Mouse (Mus musculus): ENCODE results near the gene Itga6. TPM values are rescaled to one million over a fixed set of nuclear protein-coding genes. Genes with fewer than 3 reads are reported as not detected.
"Not testable (repeated sequence)": the region's sequence is repeated elsewhere in the genome, so short reads cannot be mapped to it uniquely, and the experiment has no call there.

Gene Itga6
- total and polyA plus RNA-seq, 3 experiments, result 1.0 to 2.7 TPM; not detected in 1

- H3K36me3 ChIP-seq (ENCODE audit: control insufficient read depth in 1 of 2, insufficient read depth in 2 of 2, low read length in 2 of 2), result no peaks in the 10 kb centered on the region
- no peak overlapping the region for H3K27ac ChIP-seq (ENCODE audit: control insufficient read depth, low read depth, low read length)
- DNase-seq (ENCODE audit: low read depth, low spot score), result no peak
- H3K9ac ChIP-seq (ENCODE audit: control insufficient read depth, low read depth, low read length, poor library complexity, severe bottlenecking), result no peak overlapping the region
- no peak overlapping the region for H3K4me3 ChIP-seq (ENCODE audit: control insufficient read depth in 1 of 2, insufficient read depth in 1 of 2, low read depth in 2 of 2, low read length in 2 of 2)
- no peaks in the 10 kb centered on the region for H3K4me1 ChIP-seq (ENCODE audit: control insufficient read depth in 1 of 2, insufficient read depth in 2 of 2, low read length in 2 of 2)
- H3K79me2 ChIP-seq (ENCODE audit: control insufficient read depth, insufficient read depth, low read length, poor library complexity), result no peaks in the 10 kb centered on the region
- peaks cover 0 to 2% of the 10 kb centered on the region in 2 experiments; a peak in 2 of 4 replicates for H3K27me3 ChIP-seq (ENCODE audit: control insufficient read depth in 1 of 2, insufficient read depth in 2 of 2, low read length in 2 of 2)
- no peaks in the 10 kb centered on the region for H3K9me3 ChIP-seq (replicated peaks; ENCODE audit: insufficient read depth, low read length)
- TF ChIP-seq ZNF384 (IDR thresholded peaks at IDR 0.05; ENCODE audit: low read depth, low read length), result no peak
- no peak for TF ChIP-seq ZKSCAN1 (IDR thresholded peaks at IDR 0.05; ENCODE audit: low read depth, low read length)
- no peak for TF ChIP-seq RCOR1 (IDR thresholded peaks at IDR 0.05; ENCODE audit: low read depth, low read length)
- no peak for TF ChIP-seq CHD2 (IDR thresholded peaks at IDR 0.05; ENCODE audit: low read length)
- TF ChIP-seq TBP (IDR thresholded peaks at IDR 0.05; ENCODE audit: low read depth, low read length), result no peak
- no peak for TF ChIP-seq KAT2A (conservative IDR thresholded peaks at IDR 0.05; ENCODE audit: low read depth, low read length)
- TF ChIP-seq UBTF (IDR thresholded peaks at IDR 0.05; ENCODE audit: borderline replicate concordance, insufficient read depth, low read depth, low read length), result no peak
- TF ChIP-seq ELF1 (IDR thresholded peaks at IDR 0.05; ENCODE audit: low read depth, low read length), result no peak
- no peak for TF ChIP-seq POLR2AphosphoS5 (IDR thresholded peaks at IDR 0.05; ENCODE audit: borderline replicate concordance, low read depth, low read length)
- TF ChIP-seq MAX (IDR thresholded peaks at IDR 0.05; ENCODE audit: low read length), result no peak
- TF ChIP-seq POLR2AphosphoS2 (IDR thresholded peaks at IDR 0.05; ENCODE audit: low read length), result no peak
- no peak for TF ChIP-seq MYB (IDR thresholded peaks at IDR 0.05; ENCODE audit: low read depth, low read length)
- no peak for TF ChIP-seq MAZ (IDR thresholded peaks at IDR 0.05; ENCODE audit: low read depth, low read length)
- TF ChIP-seq NELFE (IDR thresholded peaks at IDR 0.05; ENCODE audit: low read depth, low read length), result no peak
- no peak for TF ChIP-seq TAL1 (IDR thresholded peaks at IDR 0.05; ENCODE audit: low read length)
Measured at GRCm38 (mm10) chr2:71719005-71719386, 26.4 kb upstream of the Itga6 start.

GRCm38 (mm10) chr2:71719387-71720034 is 25.9 kb upstream of the Itga6 start:
- no peak overlapping the region for H3K9ac ChIP-seq (ENCODE audit: control insufficient read depth, low read depth, low read length, poor library complexity, severe bottlenecking)
- no peaks in the 10 kb centered on the region for H3K4me1 ChIP-seq (ENCODE audit: control insufficient read depth in 1 of 2, insufficient read depth in 2 of 2, low read length in 2 of 2)
- no peaks in the 10 kb centered on the region for H3K9me3 ChIP-seq (replicated peaks; ENCODE audit: insufficient read depth, low read length)
- DNase-seq (ENCODE audit: low read depth, low spot score), result no peak
- H3K79me2 ChIP-seq (ENCODE audit: control insufficient read depth, insufficient read depth, low read length, poor library complexity), result no peaks in the 10 kb centered on the region
- TF ChIP-seq JUND (IDR thresholded peaks at IDR 0.05; ENCODE audit: low read depth, low read length), result no peak
- no peak for TF ChIP-seq EP300 (IDR thresholded peaks at IDR 0.05; ENCODE audit: low read depth in 1 of 2, low read length in 2 of 2)
- TF ChIP-seq ZMIZ1 (IDR thresholded peaks at IDR 0.05; ENCODE audit: low read depth, low read length), result no peak
- TF ChIP-seq MAFK (IDR thresholded peaks at IDR 0.05; ENCODE audit: borderline replicate concordance, low read depth, low read length), result no peak
- TF ChIP-seq TAL1 (IDR thresholded peaks at IDR 0.05; ENCODE audit: low read length), result no peak
- no peak for TF ChIP-seq CHD1 (IDR thresholded peaks at IDR 0.05; ENCODE audit: low read depth, low read length)
- TF ChIP-seq MEF2A (IDR thresholded peaks at IDR 0.05; ENCODE audit: extremely low read depth, insufficient replicate concordance, low read depth, low read length, poor library complexity, severe bottlenecking), result no peak
- TF ChIP-seq NRF1 (IDR thresholded peaks at IDR 0.05; ENCODE audit: insufficient read depth, low read depth, low read length, poor library complexity, severe bottlenecking), result no peak
- TF ChIP-seq MAX (IDR thresholded peaks at IDR 0.05; ENCODE audit: low read length), result no peak
- peaks cover 0 to 2% of the 10 kb centered on the region in 2 experiments; a peak in 2 of 4 replicates for H3K27me3 ChIP-seq (ENCODE audit: control insufficient read depth in 1 of 2, insufficient read depth in 2 of 2, low read length in 2 of 2)
- H3K4me3 ChIP-seq (ENCODE audit: control insufficient read depth in 1 of 2, insufficient read depth in 1 of 2, low read depth in 2 of 2, low read length in 2 of 2), result no peak overlapping the region
- no peaks in the 10 kb centered on the region for H3K36me3 ChIP-seq (ENCODE audit: control insufficient read depth in 1 of 2, insufficient read depth in 2 of 2, low read length in 2 of 2)
- H3K27ac ChIP-seq (ENCODE audit: control insufficient read depth, low read depth, low read length), result no peak overlapping the region

DNA sequence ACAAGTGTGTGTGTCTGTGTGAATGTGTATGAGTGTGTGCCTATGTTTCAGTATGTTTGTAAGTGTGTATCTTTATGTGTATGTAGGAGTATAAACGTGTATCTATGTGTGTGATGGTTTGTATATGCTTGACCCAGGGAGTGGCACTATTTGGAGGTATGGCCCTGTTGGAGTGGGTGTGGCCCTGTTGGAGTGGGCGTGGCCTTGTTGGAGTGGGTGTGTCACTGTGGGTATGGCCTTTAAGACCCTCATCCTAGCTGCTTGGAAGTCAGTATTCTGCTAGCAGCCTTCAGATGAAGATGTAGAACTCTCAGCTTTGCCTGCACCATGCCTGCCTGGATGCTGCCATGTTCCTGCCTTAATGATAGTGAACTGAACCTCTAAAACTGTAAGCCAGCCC is 24.9 kb upstream of the Itga6 start:
- not testable (repeated sequence) for H3K9me3 ChIP-seq (replicated peaks; ENCODE audit: insufficient read depth, low read length); H3K4me1 ChIP-seq (ENCODE audit: control insufficient read depth in 1 of 2, insufficient read depth in 2 of 2, low read length in 2 of 2); H3K27ac ChIP-seq (ENCODE audit: control insufficient read depth, low read depth, low read length)

More for the DNA sequence above, 24.9 kb upstream of the Itga6 start:
- H3K79me2 ChIP-seq (ENCODE audit: control insufficient read depth, insufficient read depth, low read length, poor library complexity); H3K27me3 ChIP-seq (ENCODE audit: control insufficient read depth in 1 of 2, insufficient read depth in 2 of 2, low read length in 2 of 2); H3K36me3 ChIP-seq (ENCODE audit: control insufficient read depth in 1 of 2, insufficient read depth in 2 of 2, low read length in 2 of 2); DNase-seq (ENCODE audit: low read depth, low spot score); H3K9ac ChIP-seq (ENCODE audit: control insufficient read depth, low read depth, low read length, poor library complexity, severe bottlenecking); H3K4me3 ChIP-seq (ENCODE audit: control insufficient read depth in 1 of 2, insufficient read depth in 1 of 2, low read depth in 2 of 2, low read length in 2 of 2): not testable (repeated sequence)
